Mouse (Mus musculus) cerebellum, adult (tissue): ENCODE data around the gene Dnajb5.
A peak's percentile ranks its signal among the peaks of the same experiment; 100 is the strongest.
"Not testable (repeated sequence)": the region's sequence is repeated elsewhere in the genome, so short reads cannot be mapped to it uniquely, and the experiment has no call there.

ENCODE experiments used
- ATAC-seq: cut with Nextera tagmentation; 2 replicates; pipeline ENCODE4 v1.9.2; 2017; ENCODE audit warnings: mild to moderate bottlenecking, moderate library complexity, mixed read lengths; ENCODE audit not compliant: insufficient number of reproducible peaks, low FRiP score, low TSS enrichment

Dnajb5 gene

GRCm38 (mm10) chr4:42965039-42965719 lies 15.6 kb downstream of the Dnajb5 start:
- peak; percentile 52; the same call in 1 of the 2 replicates for ATAC-seq

- ATAC-seq: no peak
Observed at GRCm38 (mm10) chr4:42969304-42969703, 19.7 kb downstream of the Dnajb5 start, which contains the start of gene 1700022I11Rik. Gene 1700022I11Rik (plus strand): TSS chr4:42969604.

GRCm38 (mm10) chr4:42972952-42973351 lies 23.3 kb downstream of the Dnajb5 start:
- ATAC-seq: no peak

- no peak for ATAC-seq
Observed at GRCm38 (mm10) chr4:42973868-42974267, 24.3 kb downstream of the Dnajb5 start.

- ATAC-seq: no peak
Observed at GRCm38 (mm10) chr4:42978062-42978461, 28.4 kb downstream of the Dnajb5 start.

- ATAC-seq: not testable (repeated sequence)
Observed at GRCm38 (mm10) chr4:42980467-42980866, 30.9 kb downstream of the Dnajb5 start.

- no peak for ATAC-seq
Observed at GRCm38 (mm10) chr4:42988296-42988695, 38.7 kb downstream of the Dnajb5 start.

- ATAC-seq: no peak
Observed at GRCm38 (mm10) chr4:42998022-42998421, 48.4 kb downstream of the Dnajb5 start.

GRCm38 (mm10) chr4:42999451-43000140 lies 50.0 kb downstream of the Dnajb5 start:
- ATAC-seq: peak; percentile 74

GRCm38 (mm10) chr4:43000141-43000986 lies 50.8 kb downstream of the Dnajb5 start, which contains the start of gene Vcp:
Gene Vcp (minus strand): TSS chr4:43000507.
- ATAC-seq: peak; percentile 95

- ATAC-seq: no peak
Observed at GRCm38 (mm10) chr4:43001272-43001671, 51.7 kb downstream of the Dnajb5 start.

- no peak for ATAC-seq
Observed at GRCm38 (mm10) chr4:43002756-43003439, 53.3 kb downstream of the Dnajb5 start.

- no peak for ATAC-seq
Observed at GRCm38 (mm10) chr4:43004951-43005350, 55.3 kb downstream of the Dnajb5 start.

- no peak for ATAC-seq
Observed at GRCm38 (mm10) chr4:43005765-43006164, 56.2 kb downstream of the Dnajb5 start.
